Mouse (Mus musculus): ENCODE results near the gene Ppp1r7. TPM values are rescaled to one million over a fixed set of nuclear protein-coding genes. Genes with fewer than 3 reads are reported as not detected.

Gene Ppp1r7
- total RNA-seq, 2 experiments from 2014 or later = 29.9 to 35.2 TPM

GRCm38 (mm10) chr1:93401191-93402052 lies 58.8 kb downstream of the Ppp1r7 start:
- intact Hi-C loops (cut with DNase I) = no loop called here
- DNase-seq = peak in 1 of 2 experiments; percentile 11

GRCm38 (mm10) chr1:93403403-93403802 lies 60.7 kb downstream of the Ppp1r7 start:
- DNase-seq = no peak
- intact Hi-C loops (cut with DNase I) = no loop called here

Small RNA genes lying within 50 kb of the gene (microRNA-seq; reads per million reads assigned to microRNA genes)
- gene Mir6345 (0 reads per million in 2 experiments), gene Mir6902 (0 reads per million in 2 experiments)

Other genes starting within 250 kb of the Ppp1r7 start
- 1 to 10 TPM; 3.1 to 3.4 TPM for gene Kif1a, start 240.9 kb upstream of the Ppp1r7 start, total RNA-seq (2021)
- not detected for gene Agxt, start 207.6 kb upstream of the Ppp1r7 start, total RNA-seq (2021)
- not detected for gene 2310007B03Rik, start 181.9 kb upstream of the Ppp1r7 start, total RNA-seq (2021)
- gene Crocc2, start 174.1 kb upstream of the Ppp1r7 start, total RNA-seq (2021) = under 1 TPM; 0.19 to 0.37 TPM
- gene Sned1, start 107.0 kb upstream of the Ppp1r7 start, total RNA-seq (2021) = 10 to 100 TPM; 11.4 to 17.6 TPM
- 10 to 100 TPM; 14.1 to 14.9 TPM for gene Mterf4, start 36.9 kb upstream of the Ppp1r7 start, total RNA-seq (2021)
- gene Pask, start 628 bp downstream of the Ppp1r7 start, total RNA-seq (2021) = 1 to 10 TPM; 2.7 to 4.2 TPM
- not detected for gene Ano7, start 31.1 kb downstream of the Ppp1r7 start, total RNA-seq (2021)
- 100 to 1,000 TPM; 347 to 363 TPM for gene Hdlbp, start 136.0 kb downstream of the Ppp1r7 start, total RNA-seq (2021)
- 10 to 100 TPM; 16.5 to 18.6 TPM for gene Farp2, start 169.2 kb downstream of the Ppp1r7 start, total RNA-seq (2021)

Measured in heart, postnatal 10 days (tissue).